Mouse (Mus musculus): ENCODE measurements at regions not wholly inside any gene's neighbourhood (a gene's known extent, or its start where the extent isn't known, plus 50 kb on each side); places are given as distances from the start of the nearest gene placed in this dataset.

DNA sequence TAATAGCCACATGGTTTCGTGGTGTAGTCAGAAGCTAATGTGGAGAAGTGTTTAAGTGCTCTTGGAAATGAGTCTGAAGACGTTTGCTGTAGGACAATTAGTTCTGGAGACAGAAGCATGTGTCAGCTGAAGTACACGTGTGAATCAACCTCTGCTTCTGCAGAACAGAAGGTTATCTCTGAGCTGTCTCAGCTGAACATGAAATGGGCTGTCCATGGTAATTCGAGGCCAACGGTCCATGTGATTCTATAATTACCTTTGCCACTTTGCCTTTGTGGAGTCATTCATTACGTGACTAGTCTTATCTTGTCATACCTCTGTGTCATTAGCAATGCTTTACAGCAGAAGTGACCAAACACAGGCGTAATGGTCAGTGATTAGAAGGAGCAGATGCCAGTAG lies 295.6 kb upstream of the Veph1 start:
- no peak for DNase-seq

DNA sequence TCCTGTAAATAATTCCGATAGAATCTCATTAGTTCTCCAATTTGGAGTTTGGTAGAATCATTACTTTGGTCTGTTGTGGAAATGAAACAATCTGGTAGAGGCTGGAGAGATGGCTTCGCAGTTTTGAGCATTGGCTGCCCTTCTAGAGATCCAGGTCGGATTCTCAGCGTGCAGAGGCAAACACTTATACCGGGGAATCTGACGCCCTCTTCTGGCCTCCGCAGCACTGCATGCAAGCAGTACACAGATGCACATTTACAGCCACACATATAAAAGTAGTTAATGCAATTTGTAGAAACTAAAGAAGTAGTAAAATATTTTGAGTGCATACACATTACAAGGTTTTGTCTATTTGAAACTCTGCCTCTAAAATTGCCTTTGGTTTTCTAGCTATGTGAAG lies 294.1 kb upstream of the Veph1 start:
- DNase-seq: no peak

DNA sequence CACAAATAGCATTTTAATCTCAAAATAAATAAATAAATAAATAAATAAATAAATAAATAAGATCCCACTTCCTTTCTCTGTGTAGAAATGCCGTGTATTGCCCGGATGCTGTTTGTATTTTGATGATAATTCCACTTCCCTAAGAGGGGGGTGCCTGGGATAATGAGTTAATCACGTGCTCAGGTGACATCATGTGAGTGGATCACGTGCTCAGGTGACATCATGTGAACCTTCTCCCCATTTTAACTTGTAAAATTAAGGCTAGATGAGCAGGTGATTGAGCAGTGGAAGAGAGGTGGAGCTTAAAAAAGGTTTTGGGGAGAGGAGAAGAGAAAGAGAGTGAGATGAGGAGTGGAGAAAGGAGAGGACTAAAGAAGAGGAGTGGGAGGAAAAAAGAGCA lies 292.8 kb upstream of the Veph1 start:
- DNase-seq: no peak

DNA sequence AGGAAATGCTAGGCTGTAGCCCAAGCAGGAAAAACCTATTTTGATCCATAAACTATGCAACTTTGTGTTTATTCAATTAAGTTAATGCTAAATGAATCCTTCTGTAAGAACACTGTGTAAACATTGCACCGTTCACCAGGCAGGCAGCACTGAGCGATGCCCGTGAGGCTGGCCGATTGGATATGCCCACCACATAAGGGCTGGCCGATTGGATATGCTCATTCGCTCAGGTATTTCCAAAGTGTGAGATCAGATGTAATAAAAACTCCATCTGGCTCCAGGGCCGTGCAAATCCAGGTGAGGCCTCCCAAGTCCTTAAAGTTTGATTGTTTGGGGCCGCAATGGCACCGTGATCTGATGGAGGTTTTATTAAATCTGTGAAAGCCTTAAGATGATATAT lies 288.2 kb upstream of the Veph1 start:
- DNase-seq: no peak

DNA sequence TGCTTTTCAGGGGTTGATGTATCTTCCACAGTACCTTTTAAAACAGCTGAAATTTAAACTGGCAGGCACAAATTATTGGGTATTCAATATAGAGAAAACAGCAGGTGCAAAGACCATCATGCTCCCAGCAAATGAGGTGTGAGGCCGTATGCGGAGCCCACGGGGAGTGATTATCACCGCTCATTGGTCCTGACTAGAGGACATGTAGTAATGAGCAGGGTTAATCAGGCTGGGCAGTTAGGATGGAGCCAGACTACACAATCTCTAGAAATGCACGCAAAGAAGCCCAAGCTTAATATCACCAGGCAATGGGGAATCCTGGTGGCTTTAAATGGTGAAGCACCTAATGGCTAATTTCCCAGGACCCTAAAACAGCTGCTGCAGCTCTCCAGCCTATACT lies 287.5 kb upstream of the Veph1 start:
- no peak for DNase-seq

DNA sequence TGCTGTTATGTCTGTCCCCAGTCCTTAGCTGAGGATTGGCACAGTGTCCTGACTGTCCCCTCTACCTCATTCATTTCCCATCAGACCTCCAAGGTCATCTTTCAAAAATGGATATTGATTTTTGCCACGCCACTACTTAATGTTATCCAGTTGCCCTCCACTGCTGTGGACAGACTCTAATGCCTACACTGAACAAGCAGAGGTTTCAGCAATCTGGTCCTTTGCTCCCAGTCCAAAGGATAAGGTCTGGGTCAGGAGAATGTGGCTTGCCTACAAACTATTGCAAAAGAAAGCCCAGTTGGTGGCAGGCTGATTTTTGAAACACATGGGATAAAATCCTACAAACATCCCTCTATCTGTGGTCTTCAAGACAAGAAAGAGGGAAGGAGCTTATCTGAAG lies 280.0 kb upstream of the Veph1 start:
- DNase-seq: no peak

DNA sequence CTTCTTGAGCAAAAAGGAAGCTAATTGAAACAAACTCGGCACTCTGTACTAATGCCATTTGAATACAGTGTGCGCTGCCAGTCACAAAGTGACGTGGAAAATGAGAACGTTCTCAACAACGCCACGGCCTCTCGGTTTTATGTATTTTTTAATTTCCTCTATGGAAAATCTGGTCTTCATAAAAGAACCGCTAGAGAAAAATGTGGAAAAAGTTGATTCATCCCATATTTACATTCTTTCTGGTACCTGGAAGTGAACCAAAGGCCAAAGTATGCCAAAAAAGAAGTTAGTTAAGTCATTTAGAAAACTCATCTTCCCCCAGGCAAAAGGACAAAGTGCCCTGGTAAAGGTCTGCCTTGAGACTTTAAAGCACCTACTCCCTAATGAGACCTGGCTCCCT lies 277.7 kb upstream of the Veph1 start:
- no peak for DNase-seq

DNA sequence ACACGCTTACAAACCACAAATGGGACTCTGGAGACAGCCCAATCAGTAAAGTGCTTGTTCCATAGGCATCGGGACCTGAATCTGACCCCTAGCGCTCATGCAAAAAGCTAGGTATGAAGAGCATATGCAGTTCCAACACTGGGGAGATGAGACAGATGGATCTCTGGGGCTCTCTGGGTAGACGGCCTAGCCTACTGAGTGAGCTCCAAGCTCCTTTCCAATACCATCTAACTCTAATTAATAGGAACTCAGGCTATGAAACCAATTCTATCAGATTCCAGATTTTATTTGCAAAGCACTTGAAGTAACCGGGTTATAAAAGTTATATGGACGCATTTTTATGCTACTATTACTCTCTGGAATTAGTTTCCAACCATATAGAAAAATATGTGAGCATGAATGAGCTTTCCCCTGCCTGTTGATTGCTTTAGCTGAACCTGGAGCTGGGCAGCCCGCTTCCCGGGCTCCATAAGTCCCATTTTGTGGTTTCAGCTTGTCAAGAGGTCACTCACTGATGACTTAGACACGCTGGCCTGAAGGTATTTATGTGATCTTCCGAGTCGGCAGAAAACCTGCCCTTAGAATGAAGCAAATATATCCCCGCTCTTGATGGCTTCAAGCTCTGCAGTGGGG lies 276.4 kb upstream of the Veph1 start:
- DNase-seq: no peak

DNA sequence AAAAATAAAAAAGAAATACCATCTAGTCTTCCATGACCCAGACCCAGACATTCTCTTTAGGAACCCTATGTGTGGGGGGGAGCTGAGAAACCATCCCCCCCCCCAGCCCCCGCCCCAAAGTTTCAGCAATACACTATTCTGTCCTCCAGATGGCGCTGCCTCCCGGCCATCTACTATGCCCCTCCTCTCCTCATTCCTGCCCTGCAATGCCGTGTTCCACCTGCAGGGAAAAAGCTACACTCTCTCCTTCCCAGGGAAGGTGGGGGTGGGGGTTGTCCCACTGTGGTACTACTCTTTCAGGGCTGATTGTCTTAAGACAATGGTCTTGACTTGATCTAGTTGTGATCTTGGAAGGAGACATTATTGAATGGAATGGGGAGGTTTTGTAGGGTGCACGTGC lies 273.7 kb upstream of the Veph1 start:
- DNase-seq: peak in 1 of 2 experiments; percentile 11

DNA sequence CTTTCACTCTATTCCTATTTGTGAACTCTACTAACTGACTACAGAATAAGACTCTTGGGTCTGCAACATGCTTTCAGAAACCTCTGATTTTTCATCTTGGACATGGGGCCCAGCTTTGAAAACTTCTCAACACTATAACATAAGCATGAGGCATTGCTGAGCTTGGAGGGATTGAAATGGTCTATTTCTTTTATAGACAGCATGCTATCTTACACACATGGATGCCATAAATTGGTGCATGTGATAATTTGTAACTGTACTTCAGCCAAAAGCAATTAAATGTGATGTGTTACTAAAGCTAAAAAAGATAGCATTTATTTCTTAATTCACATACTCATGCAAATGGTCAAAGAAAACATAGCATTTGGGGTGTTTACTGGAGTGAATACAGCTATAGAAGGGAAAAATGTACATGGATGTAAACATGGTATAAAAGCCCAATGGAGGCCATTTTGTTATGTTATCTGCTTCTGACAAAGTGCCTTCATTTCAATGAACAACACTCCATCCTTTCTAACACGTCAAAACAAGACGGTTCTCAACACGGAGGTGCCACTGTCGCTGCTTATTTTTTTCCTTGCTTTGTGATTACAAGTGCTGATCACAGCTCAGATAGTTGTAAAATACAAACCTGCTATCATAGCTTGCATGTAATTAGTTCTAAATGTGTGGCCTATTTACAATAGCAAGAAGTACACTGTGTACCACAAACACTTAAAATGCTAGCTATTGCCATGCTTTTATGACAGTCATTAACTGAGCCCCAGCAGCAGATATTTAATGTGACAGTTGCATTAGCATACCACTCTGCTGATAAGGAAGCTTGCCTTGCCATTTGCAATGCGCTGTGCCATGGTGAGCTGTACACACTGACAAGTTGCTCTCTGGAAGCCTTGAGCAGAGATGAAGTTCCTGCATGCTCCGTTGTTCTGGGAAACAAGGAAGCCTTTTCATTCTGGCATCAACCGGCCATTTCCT lies 267.9 kb upstream of the Veph1 start:
- no peak for DNase-seq

DNA sequence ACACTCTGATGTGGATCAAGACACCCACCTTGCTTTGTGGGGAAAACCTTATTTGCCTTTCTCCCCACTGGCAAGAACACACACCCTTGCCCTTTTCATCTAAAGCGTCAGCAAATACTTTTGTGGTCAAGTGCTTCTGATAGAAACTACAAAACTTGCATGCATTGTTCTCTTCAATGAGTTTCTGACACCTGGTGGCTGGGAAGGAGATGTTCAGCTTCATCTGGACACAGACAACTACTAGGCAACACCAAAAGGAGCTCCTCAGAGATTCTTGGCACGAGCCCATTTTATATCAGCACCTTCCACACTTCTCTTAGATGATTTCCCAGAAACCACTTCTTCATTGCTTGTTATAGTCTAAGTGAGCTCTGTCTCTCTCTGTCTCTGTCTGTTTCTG lies 266.7 kb upstream of the Veph1 start:
- no peak for DNase-seq

DNA sequence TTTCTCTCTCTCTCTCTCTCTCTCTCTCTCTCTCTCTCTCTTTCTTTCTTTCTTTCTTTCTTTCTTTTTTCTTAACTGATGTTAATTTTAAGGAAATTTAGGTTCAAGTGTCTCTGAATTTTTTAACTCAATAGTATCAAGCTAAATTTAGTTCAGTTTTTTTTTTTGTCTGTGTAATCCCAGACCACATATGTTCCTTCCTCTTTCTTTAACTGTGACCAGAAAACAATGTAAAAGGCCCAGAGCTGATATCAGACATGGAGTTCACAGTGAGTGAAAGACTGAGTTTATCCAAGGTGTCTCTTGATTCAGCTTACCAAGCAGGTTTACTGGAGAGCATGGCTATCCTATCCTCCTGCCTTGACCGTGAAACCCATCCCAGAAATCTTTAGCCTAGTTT lies 258.9 kb upstream of the Veph1 start:
- no peak for DNase-seq

DNA sequence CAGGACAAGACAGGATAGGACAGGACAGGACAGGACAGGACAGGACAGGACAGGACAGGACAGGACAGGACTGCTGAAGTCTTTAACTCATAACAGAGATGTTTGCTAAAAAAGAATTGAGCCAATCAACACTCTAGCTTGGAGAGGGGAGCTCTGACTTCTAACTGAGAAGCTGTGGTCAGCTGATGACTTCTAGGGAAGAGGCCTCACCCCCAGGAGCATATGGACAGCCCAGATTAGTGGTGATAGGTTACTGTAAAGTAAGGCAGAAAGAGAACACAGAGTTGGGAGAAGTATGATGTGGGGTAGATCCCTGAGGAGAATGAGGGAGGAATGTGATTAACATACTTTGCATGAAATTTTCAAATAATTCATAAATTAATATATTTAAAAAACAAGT lies 254.3 kb upstream of the Veph1 start:
- no peak for DNase-seq

DNA sequence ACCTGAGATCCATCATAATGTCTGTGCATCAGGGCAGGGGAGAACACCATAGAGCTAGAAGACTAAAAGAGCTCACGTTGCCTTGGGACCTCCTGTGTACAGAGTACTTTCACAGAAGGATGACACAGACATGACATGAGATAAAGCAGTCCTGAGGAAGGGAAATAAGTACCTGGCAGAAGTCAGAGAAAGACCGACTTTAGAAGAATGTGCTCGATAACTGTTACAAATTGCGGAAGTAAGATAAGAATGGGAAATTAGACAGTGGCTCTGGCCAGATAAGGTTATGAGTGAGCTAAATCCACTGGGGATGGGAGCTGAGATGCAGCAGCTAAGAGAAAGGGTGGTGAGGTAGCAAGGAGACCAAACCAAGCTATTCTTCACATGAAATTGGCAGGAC lies 249.9 kb upstream of the Veph1 start:
- DNase-seq: no peak

DNA sequence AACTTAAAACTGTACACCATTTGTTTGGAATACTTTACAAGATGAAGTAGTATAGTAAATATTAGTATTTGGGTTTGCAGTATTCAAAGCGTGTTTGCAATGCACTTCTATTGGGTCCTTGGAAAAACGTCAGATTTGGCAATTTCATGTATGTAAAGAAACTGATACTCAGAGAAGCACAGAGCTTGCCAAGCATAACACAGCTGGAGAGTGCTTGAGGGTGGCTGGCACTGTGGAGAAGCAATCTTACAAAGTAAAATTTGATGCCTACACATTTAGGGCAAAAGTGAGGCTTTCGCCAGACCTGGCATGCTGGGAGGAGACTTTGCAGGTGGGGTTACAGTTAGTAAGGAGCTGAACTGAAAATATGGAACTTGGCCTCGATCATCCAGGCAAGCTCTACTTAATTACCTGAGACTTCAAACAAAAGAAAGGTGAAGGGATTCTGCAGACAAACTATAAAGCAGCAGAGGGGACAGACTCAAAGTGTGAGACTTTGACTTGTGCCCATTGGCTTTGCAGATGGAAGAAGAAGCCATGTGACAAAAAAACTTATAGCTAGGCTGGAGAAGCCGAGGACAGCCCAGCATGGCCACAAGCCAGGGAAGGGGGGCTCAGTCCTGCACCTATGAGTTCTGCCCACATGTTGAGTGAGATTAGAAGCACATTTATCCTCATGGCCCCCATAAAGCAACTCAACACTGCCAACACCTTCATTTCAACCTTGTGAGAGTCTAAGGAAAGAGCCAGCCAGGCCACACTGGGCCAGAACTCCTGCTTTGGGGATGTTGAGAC lies 247.7 kb upstream of the Veph1 start:
- DNase-seq: no peak

DNA sequence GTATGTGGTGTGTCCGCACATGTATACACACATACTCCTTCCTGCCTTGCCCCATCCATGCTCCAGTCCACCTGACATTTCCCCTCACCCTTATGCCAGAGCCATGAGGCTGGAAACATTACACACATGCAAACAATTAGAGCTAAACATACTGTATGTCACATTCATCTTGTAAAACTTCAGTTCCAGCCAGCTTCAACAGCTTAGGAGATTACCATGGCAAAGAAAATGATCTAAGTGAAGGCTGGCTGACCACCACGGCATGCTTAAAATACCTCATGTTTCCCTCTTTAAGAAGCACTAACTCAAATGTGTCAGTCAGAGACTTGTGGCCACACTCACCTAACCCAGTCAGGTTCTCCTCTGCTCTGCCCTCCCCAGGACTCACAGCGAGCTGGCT lies 246.2 kb upstream of the Veph1 start:
- DNase-seq: no peak

DNA sequence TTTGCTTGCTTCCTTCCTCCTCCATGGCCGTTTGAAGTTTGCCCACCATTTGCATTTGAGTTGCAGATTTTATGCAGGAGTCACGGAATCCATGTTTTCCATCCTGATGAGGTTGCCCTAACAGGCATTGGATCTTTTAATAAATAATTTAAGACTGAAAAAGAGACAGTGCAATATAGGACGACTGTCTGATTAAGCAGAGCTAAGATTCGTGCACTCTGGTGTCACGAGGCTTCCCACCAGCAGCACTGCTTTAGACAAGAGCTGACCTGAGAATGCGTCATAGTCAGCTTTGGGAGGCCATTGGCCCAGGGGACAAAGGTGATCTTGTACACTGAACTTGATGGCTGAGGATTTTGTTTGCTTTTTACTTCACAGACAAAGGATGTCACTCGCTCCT lies 241.3 kb upstream of the Veph1 start:
- DNase-seq: no peak

DNA sequence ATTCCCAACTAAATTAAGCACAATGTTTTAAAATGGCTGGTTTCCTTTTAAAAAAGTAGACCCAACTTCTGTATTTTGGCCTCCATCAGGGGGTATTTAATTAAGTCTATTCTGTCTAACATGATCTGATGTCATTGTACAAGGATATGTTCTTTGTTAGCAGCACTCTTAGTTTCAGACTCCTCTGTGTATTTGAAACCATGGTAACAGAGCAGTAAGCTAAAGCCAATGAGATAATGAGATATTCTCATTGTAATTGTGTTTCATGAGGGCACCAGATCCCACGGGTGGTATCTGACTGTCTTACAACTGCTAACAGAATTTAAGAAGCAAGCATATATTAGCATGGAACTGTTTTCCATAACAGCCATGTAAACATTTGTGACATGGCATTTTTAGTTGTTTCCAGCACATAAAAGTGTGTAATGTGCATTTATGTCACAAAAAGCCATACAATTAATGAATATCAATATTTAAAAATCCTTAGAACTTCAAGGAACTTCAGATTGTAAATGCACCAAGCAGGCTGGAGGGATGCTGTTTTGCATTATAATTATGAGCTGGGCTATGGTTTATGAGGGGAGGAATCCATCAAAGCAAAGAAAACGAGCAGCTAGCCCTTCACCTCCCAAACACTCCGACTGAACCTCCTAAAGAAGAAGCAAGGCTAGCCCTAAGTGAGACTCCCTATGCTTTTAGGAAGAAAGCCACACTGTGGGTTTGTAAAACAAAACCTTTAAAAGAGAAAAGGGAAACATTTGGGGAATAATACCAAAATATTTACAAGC lies 240.7 kb upstream of the Veph1 start:
- no peak for DNase-seq

DNA sequence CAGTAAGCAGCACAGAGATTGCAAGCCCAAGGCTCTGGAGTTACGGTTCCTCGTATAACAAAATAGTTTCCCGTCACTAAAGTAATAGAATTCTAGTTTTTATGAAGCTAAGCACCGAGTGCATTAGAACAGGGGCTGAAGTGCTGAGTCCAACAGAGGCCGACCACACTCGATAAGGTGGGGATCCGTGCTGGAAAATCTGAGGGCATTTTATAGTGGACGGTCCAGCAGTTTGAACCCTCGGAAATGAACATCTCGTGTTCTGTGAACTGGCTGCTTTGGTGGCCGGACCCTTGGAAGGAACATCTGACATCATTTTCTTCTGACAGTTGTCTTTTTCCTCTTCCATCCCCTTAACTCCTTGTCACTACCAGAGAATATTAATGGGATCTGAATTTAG lies 240.0 kb upstream of the Veph1 start:
- no peak for DNase-seq

DNA sequence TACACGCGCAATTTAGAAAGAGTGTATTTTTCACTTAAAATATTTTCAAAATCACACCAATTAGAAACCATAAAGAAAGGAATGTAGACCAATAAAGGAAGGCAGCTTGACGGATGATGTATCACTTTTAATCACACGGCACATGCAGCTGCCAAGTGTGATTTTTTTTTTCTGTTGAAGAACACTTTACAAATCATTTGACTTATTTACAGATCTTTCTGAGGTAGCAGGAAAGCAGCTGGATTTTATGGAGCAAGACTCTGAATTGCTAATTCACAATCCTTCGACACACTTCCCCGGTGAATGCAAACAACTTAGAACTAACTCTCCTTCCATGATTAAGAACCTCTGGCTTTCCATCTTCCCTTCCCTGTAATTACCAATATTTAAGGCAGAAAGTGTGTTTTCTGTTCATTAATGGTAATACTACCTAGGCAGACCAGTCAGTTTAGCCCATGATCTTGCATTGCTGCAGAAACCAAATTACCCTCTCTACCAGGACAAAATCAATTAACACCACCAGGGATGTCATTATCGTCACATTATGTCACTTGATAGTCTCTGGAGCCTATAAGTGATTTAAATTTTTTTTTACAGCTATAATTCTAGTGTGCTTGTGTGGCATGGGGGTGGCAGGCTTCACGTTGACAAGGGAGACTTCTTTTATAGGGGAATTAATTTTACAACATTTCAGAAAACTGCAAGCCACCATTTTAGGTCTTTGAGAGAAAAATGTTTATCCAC lies 239.3 kb upstream of the Veph1 start:
- DNase-seq: no peak

DNA sequence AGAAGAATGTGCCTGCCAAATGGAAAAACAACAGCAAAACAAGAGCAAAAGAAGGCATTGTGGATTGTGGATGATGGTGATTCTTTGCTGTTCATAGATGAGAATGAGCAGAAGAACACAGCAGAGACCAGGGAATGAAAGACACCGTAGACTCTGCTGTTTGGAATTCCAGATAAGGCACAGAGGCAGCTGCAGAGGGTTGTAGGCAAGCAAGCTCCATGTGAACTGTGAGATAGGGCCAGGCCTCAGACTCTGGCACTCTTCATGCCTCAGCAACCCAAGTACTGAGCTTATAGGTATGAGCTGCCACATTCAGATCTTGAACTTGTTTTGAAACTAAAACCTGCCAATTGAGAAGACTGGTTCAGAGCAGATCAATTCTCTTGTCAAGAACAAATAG lies 223.3 kb upstream of the Veph1 start:
- no peak for DNase-seq

DNA sequence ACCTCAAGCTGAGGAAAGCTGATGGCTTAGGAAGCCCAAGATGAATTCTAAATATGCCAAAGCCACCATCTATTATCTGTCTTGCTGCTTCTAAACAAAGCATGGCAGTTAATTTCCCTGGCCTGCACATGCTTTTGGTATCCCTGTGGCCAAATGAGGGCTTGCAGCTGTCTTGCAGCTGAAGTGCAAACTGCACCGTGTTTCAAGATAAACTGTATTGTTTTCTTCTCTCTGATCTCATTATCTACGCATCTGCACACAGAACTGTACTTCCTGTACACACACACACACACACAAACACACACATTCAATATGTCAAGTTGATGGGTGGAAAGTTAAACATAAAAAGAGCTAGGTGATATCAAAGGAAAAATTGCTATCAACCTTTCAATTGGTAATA lies 221.7 kb upstream of the Veph1 start:
- no peak for DNase-seq

Measured in cerebellum, postnatal 14 days (tissue).